Mouse (Mus musculus) lung, postnatal 10 days (tissue): ENCODE measurements around the gene Gm136.
"Not testable (repeated sequence)": the region's sequence is repeated elsewhere in the genome, so short reads cannot be mapped to it uniquely, and the experiment has no call there.

Source experiments
- DNase-seq: peaks from one replicate; pipeline ENCODE4 v3.0.0; 2021

Gene Gm136

DNA sequence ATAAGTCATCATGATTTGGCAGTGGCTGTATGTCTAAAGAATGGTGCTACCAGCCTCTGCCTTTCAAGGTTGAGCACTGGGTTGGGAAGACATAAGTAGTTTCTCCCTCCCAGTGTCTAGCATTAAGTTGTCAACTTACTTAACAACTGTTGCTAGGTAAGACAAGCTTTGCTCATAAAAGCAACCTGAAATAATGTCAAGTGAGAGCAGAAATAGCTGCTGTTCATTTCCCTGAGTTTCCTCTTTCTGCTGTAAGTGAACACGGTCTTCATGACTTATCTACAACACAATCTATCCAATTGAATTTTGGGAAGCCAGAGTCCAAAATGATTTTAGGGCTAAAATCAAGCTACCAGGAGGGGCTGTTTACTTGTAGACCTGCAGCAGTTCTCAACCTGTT, at the start of gene Gm136:
Gene Gm136, minus strand, starts transcription at position 101 of the 400 bp plus-strand sequence.
- no peak for DNase-seq

- no peak for DNase-seq
These were observed 45.3 kb upstream of the Gm136 start for GRCm38 (mm10) chr4:34801166-34802034.

GRCm38 (mm10) chr4:34798005-34798404, 41.9 kb upstream of the Gm136 start:
- no peak for DNase-seq

DNA sequence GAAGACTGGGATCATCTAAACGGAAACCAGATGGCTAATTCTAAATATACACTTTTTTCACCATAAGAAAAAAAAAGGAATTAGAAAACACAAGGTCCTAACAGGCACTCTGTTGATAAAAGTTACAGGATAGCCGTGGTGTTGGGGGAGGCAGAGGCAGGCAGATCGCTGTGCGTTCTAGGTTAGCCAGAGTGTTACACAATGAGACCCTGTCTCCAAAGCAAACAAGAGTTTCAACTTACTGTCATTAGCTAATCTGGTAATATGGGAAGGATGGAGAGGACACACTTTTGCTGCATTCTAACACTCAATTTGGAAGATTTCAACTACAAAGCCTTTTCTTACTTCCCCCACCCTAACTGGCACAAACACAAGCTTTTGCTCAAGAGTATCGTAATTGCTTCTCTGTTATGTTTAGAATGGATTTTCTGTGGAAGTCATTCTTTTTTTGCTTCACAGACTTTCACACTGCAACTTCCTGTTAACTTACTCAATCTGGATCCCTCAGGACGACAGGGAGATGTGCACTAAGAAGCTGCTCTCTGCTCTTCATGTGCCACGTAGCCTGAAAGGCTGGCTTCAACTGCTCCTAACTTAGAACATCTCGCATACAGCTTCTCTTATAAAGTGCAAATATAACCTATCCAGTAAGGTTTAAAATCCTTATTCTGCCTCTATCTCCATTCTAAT, 41.4 kb upstream of the Gm136 start:
- DNase-seq = no peak

GRCm38 (mm10) chr4:34796294-34796693, 40.2 kb upstream of the Gm136 start:
- DNase-seq = no peak

GRCm38 (mm10) chr4:34786476-34786875, 30.4 kb upstream of the Gm136 start:
- no peak for DNase-seq

DNA sequence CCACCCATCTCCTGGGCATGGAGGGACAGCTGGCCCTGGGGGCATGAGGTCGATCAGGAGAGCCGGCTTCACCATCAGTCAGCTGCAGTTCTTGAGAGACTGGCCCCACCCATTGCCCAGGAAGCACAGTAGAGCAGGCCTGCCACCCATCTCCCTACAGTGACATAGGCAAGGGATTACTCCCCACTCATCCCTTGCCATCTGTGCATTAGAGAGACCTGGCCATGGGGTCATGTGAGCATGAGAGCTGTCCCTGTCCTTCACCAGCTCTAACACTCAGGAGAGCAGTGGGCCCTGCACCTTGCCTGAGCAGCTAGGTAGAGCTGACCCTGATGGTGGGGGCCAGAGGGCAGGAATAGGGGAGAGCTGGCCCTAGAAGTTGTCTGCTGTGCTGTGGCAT, 29.6 kb upstream of the Gm136 start:
- DNase-seq = no peak

DNA sequence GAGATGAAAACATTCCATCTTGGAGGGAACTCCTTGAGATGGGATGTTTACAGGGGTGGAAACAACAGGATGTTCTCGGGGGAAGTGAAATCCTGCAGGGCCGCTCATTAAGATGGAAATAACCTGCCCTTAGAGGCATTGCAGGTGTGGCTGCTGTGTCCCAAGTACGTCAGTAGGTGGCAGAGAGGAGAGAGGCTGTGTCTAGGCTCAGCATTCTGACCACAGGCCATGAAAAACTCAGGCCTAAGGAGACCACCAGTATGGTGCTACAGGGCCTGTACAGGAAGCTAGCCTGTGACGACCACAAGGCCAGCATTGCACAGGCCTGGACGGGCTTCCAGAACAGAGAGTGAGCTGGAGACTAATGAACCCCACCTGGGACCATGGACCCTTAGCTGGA, 28.8 kb upstream of the Gm136 start:
- peak; percentile 20 for DNase-seq

DNA sequence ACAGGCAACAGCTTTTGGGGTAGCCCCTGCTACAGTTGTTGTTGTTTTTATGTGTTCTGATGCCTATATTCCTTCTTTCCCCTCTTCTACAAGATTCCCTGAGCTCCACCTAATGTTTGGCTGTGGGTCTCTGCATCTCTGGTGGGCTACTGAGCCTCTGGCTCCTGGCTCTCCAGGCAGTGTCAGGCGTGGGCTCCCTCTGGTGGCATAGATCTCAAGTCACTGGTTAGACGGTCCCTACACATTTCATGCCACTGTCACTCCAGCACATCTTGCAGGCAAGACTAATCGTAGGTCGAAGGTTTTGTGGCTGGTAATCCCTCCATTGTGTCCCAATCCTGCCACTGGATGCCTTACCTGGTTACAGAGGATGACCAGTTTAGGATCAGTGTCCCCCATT, 26.7 kb upstream of the Gm136 start:
- DNase-seq = peak; percentile 33

GRCm38 (mm10) chr4:34777677-34778527, 21.8 kb upstream of the Gm136 start, which contains the start of gene Smim8:
TSS of gene Smim8 (minus strand) at chr4:34778423.
- peak; percentile 94 for DNase-seq

- peak; percentile 35 for DNase-seq
These were observed 15.7 kb upstream of the Gm136 start for GRCm38 (mm10) chr4:34771652-34772371.

- DNase-seq = peak; percentile 56
These were observed 6.8 kb downstream of the Gm136 start for GRCm38 (mm10) chr4:34749236-34749635.

DNA sequence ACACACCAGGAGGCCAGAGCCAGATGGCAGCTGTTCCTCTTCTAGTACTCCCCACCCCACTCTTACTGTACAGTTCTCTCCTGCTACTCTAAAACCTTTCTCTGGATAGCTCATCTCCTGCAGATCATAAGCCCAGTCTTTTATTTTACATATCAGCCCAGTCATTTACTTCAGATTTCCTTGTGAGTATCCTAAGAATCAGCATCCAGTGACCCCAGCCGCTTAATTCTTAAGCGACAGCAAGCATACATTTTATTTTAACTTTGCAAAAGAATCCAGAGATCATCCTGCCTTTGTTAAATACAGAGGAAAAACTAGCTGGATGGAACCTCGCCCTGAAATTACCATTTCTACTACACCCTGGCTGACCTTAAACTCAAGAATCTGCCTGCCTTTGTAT, 21.6 kb downstream of the Gm136 start:
- no peak for DNase-seq

GRCm38 (mm10) chr4:34733415-34733814, 22.6 kb downstream of the Gm136 start:
- DNase-seq = not testable (repeated sequence)

GRCm38 (mm10) chr4:34729851-34730341, 26.2 kb downstream of the Gm136 start, which contains the start of gene Cfap206:
TSS of gene Cfap206 (minus strand) at chr4:34730206.
- peak; percentile 79 for DNase-seq

DNA sequence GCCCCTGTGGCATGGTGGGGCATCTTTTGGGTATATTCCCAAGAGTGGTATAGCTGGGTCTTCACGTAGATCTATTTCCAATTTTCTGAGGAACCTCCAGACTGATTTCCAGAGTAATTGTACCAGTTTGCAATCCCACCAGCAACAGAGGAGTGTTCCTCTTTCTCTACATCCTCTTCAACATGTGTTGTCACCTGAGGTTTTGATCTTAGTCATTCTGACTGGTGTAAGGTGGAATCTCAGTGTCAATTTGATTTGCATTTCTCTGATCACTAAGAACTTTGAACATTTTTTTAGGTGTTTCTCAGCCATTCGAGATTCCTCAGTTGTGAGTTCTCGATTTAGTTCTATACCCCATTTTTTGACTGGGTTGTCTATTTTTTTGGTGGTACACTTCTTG, 30.4 kb downstream of the Gm136 start:
- not testable (repeated sequence) for DNase-seq

- DNase-seq = no peak
These were observed 31.8 kb downstream of the Gm136 start for GRCm38 (mm10) chr4:34724306-34724705.

DNA sequence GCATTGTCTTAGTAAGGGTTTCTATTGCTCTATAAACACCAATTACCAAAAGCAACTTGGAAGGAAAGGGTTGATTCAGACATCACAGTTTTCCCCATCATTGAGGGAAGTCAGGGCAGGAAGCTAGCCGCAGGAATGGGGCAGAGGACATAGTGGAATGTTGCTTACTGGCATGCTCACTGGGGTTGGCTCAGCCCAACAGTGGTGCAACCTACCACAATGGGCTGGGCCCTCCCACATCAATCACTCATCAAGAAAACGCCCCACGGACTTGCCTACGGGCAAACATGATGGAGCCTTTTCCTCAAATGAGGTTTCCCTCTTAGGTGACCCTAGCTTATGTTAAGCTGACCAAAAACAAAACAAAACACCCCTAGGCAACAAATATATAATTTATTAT, 32.9 kb downstream of the Gm136 start:
- no peak for DNase-seq

DNA sequence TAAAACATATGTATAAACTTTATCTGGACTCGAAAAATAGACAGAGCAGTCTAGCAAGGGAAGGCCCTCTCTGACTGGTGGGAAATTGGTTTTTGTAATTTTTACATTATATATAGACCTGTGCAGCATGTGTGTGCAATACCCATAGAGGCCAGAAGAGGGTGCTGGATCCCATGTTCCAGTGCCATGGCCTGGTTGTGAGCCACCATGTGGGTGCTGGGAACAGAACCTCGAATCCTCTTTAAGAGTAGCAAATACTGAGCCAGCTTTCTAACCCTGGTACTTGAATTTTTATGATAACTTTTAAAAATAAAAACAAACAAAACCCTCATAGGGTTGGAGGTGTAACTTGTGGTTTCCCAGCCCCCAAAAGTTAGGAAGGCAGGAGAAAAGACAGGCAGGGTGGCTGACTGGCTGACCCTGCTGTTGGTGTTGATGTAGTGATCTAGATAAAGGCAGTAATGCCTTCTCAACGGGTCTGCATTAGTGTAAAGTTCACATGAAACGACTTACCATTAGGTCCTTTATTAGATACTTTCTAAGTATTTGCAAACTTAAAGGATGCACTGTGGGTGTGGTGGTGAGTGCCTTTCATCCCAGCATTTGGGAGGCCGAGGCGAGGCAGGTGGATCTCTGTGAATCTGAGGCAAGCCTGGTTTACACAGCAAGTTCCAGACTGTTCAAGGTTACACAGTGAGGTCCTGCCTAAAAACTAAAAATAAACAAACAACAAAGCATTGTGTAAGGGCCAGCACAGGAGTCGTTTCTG, 35.8 kb downstream of the Gm136 start:
- DNase-seq = no peak

DNA sequence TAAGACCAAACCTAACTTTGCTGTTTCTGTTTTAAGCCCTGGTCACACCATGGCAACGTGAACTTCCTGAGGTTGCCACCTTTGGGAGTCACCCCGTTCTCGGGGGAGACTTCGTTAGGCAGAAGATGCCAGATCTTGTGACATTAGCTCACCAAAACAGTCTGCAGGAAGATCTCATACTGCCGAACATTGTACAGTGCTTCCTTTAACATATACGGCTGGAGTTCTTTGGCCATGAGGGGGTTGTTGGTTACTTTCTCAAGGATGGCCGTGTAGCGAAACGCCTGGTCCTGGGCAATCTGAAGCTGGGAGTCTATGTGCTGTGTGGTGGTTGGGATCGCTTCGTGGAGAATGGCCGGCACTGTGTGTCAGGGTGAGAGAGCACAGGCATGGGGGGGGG, 36.6 kb downstream of the Gm136 start:
- DNase-seq = no peak

DNA sequence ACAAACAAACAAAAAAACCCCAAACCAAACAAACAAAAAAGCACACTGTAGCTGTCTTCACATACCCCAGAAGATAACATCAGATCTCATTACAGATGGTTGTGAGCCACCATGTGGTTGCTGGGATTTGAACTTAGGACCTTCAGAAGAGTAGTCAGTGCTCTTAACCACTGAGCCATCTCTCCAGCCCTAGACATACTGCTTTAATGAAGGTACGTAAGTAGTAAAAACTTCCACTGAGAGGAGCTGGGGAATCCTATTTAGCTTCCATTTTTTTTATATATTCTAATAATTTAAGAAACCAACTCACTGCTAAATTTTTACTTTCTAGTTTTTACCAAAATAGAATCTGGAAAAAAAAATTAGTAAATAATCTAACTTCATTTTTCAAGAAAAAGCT, 41.0 kb downstream of the Gm136 start:
- DNase-seq = no peak
